Mouse (Mus musculus): ENCODE measurements at regions not wholly inside any gene's neighbourhood (a gene's known extent, or its start where the extent isn't known, plus 50 kb on each side); places are given as distances from the start of the nearest gene placed in this dataset.

- no peak for ATAC-seq (ENCODE audit: poor library complexity, severe bottlenecking)
These were observed 195.7 kb downstream of the Rgs3 start for GRCm38 (mm10) chr4:62755237-62755900.

DNA sequence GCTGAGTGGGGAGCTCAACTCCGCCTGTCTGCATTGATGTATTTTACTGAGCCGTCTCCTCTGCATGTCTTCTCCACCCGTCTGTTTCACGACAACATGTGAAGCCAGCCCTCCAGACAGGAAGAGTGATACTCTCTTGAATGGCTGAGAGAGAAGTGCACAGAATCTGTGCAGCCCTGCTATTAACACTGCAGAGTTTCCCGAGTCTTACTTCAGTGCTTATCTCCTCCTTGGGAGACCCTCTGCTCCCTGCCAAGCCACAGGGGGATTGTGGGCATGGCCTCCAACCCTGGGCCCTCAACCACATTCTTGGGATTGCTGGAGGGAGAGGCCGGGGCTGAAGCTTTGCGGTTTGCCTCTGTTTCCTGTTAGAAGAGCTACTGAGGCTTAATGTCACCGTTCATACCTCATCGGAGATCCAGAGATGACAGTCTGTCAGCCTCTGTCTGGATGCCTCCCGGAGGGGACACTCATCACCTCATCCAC is 197.1 kb downstream of the Rgs3 start:
- peak; percentile 42 for ATAC-seq (ENCODE audit: poor library complexity, severe bottlenecking)

- no peak for ATAC-seq (ENCODE audit: poor library complexity, severe bottlenecking)
These were observed 201.3 kb downstream of the Rgs3 start for GRCm38 (mm10) chr4:62760748-62761604.

DNA sequence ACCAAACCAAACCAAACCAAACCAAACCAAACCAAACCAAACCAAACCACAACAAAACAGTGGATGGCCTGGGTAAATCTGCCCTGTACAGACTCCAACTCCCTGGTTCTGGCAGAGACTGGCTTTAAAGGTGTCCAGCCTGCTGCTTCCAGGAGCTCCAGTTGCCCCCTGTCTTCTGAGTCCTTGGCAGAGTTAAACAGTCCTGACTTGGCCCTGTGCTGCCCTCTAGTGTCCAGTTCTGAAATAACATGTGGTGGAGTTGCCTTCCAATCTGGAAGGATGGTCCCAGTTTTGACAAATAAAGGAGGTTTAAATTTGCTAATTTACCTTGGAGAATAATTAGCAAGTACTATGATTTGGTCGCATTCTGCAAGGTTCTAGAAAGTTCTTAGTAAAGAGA is 202.0 kb downstream of the Rgs3 start:
- ATAC-seq (ENCODE audit: poor library complexity, severe bottlenecking), result peak; percentile 73

DNA sequence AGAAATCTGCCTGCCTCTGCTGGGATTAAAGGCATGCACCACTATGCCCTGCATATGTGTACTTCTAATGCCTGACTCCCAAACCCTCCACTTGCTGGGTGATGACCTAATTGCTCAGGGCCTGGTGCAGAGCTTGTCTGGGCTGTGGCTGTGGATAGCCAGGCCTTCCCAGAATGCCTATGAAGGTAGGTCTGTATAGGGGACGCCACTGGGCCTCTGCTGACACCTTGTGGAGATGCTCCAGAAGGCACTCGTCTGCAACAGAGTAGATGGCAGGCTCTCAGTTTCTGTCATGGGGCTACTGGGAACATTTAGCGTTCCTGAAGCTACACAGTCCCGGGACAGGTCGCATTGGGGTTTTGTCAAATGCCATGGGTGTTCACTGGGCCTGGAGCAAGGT is 201.4 kb upstream of the Zfp618 start:
- peak; percentile 86 for ATAC-seq (ENCODE audit: poor library complexity, severe bottlenecking)

DNA sequence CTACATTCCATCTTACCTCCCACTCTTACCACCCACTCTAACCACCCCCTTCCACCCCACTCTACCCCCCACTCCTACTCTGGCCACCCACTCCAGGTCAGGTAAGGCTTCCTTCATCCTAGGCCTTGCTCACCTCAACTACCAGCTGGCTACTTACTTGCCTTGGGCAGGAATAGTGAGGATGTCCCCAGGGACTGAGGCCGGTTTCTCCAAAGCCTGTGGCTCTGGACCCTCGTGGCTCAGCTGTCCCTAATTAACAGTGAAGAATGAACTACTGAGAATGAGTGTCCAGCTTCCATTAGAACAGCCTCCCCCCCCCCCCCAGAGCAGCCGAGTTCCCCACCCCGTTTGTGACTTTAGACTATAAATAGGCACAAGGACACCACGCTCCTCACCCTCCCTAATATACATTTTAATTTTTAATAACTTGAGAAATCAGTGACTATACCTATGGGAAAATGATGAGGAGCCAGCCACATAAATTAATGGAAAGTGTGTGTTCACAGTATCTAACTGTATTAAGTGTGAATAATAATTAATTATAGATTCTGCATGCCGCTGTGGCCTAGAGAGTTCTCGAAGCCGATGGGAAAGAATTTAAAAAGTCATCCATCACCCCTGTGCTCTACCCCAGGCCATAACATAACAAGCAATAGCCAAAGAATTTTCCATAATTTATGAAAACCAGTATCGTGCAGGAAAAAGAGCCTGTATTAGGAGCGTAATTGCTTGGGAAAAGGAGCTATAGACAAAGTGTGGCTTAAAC is 195.7 kb upstream of the Zfp618 start:
- no peak for ATAC-seq (ENCODE audit: poor library complexity, severe bottlenecking)

DNA sequence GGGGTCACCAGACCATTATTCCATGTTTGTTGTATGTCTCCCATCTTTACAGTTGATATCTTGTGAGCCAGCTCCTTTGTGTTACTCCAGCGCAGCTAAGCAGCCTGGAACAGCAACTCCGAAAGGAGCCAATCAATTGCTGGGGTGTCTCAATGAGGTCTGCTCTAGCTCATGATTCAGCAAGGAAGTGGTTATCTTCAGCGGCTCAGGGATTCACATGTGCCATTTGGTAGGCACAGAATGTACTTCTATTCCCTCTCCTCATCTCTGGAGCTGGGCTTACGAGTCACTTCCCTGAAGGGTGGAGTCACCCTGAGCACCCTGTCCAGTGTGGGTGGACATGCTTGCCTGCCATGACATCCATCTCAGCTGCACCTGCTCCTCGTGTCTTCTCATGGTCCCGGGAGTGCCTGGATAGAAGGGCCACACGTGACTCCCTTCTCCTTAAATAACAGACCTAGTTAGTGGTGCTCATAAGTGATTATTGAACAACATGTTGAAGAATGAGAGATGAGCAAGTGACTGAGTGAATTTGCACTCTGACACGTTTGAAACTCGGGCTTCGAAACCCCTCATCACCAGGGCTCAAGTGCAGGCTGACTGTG is 190.3 kb upstream of the Zfp618 start:
- no peak for ATAC-seq (ENCODE audit: poor library complexity, severe bottlenecking)

DNA sequence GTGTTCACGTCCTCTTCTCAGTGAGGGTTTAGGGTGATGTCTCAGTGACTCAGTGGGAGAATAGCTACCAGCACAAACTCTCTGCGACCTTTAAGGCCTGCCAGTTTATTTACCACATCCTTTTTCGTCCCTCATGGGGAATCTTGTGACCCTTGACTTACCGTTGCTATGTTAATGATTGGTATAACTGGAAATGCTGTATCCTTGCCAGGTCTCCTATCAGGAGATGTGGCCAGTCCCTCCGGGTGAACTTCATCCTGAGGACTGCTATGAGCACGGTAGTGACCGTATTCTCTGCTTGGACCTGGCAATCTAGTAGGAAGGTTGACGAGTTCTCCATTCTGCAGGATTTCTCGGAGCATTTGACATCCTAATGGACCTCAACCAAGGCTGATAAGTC is 188.5 kb upstream of the Zfp618 start:
- no peak for ATAC-seq (ENCODE audit: poor library complexity, severe bottlenecking)

DNA sequence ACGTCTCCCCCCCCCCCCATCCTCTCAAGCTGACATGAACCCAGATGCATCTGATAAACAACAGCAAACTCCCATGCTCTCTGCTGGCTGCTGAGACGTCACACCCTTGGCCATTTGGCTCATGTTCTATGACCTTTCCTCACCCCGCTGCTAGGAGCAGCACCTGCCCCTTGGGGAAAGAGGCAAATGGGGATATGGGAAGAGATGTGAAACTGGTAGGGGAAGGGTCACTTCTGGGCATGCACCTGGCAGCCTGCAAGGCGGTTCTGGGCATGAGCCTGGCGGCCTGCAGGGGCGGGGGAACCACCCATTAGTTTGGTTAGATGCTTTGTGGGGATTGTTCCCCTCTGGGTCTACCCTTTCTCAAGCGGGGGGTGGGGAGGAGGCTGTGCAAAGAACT is 187.9 kb upstream of the Zfp618 start:
- no peak for ATAC-seq (ENCODE audit: poor library complexity, severe bottlenecking)

DNA sequence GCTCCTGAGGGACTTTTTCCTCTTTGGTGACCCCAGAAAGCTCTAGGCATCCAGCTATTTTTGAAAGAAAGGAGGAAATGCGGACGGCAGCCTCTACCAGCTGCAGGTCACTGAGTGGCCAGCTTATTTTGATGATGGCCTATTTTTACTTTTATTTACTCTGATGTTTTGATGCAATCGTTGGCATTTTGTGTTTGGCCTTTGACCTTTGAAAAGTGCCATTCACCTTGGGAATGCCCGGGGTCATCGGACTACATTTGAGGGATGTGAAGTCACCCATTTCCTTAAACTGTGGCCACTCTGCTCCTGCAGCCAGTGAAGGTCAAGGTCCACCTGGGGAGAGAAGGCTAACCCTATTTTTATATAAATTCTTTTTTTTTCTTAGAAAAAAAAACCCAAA is 186.8 kb upstream of the Zfp618 start:
- no peak for ATAC-seq (ENCODE audit: poor library complexity, severe bottlenecking)

- ATAC-seq (ENCODE audit: poor library complexity, severe bottlenecking), result peak; percentile 79
These were observed 185.0 kb upstream of the Zfp618 start for GRCm38 (mm10) chr4:62780409-62780808.

DNA sequence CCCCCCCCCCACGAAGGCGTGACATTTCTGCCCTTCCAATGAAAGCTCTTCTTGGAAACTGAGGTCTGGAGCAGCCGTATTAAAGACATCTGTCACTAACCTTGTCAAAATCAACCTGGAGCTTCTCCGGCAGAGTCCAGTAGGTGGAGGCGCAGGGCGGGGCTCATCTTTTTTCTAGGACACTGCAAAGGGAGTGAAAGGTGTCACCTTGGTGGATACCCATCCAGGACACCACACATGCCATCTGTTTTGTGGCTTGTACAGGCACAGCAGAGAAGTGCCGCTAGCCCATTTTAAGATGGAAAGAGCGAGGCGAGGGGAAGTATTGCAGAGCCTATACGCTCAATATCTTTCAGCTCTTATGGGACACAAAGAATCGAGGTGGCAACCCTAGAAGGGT is 184.5 kb upstream of the Zfp618 start:
- ATAC-seq (ENCODE audit: poor library complexity, severe bottlenecking), result 0 out of 2 replicates have a peak, but pooled peaks have one; percentile 9

DNA sequence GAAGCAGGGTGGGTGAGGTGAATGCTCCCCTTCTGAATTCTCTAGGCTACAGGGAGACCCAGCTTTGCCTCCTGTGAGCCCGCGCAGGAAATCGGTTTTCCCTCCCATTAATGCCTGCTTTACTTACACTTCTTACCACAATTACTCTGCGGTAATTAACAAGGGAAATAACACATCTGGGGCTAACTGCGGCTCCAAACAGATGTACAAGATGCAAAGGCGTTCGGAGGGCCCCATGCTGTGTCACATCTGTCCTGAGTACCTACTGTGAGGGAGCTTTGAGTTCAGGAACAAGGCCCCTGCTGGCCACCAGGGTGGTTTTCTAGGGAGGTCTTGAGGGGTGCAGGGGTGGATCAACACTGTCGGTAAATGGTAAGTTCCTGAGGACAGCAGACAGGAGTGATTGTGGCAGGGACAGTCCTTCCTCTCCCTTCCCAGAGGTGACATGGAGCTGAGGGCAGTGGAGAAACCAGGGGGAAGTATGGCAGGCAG is 184.0 kb upstream of the Zfp618 start:
- no peak for ATAC-seq (ENCODE audit: poor library complexity, severe bottlenecking)

DNA sequence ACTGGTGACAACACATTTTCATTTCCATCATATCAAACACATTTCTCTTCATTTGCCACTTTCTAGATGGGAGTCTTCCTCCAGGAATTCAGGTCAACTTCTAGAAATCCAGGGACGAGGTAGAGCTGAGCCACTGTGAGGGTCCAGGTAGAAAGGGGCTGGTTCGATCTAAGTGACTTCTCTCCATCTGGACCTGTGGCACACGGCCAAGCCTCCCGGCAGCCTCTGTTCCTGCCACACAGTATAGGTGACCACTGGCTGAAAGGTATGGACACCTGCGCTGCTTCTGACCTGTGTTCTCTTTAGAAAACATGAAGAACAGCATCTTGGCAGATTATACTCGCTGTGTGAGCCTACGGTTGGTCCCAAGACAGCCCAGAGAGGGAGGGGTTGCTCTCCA is 179.7 kb upstream of the Zfp618 start:
- ATAC-seq (ENCODE audit: poor library complexity, severe bottlenecking), result no peak

GRCm38 (mm10) chr4:62789696-62790095 is 175.7 kb upstream of the Zfp618 start:
- no peak for ATAC-seq (ENCODE audit: poor library complexity, severe bottlenecking)

DNA sequence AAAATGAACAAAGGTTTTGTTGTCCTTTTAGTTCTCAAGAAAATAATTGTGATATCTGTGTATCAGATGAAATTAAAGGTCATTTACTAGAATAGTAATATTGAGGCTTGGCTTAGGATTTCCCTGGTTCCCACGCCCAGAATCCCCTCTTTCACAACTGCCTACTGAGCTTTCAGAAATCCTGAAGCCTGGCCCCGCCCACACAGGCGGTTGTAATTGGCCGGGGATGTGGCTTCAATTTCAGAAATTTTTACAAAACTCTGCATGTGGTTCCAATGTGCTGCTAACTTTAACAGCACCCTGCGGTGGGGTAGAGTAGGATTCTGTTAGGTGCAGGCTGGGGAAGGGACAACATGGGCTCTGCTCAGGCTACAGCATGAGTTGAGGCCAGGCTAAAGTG is 171.8 kb upstream of the Zfp618 start:
- no peak for ATAC-seq (ENCODE audit: poor library complexity, severe bottlenecking)

GRCm38 (mm10) chr4:62795538-62795937 is 169.8 kb upstream of the Zfp618 start:
- no peak for ATAC-seq (ENCODE audit: poor library complexity, severe bottlenecking)

DNA sequence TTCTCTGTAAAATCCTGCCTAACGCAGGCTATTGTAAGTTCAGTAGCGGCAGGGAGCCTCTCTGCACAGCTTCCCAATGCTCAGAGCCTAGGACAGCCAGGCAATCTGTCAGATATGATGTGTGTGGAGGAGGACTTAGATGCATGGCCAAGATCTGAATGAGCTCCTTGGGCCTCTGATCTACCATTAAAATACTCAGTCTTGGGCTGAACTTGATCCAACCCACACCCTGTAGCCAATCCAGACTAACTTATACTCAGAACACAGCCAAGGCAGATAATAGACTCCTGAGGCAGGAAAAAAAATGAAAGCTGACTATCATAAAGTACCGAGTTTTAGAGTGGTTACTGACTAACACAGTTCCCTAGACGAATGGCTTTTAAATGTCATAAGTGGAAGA is 165.4 kb upstream of the Zfp618 start:
- no peak for ATAC-seq (ENCODE audit: poor library complexity, severe bottlenecking)

DNA sequence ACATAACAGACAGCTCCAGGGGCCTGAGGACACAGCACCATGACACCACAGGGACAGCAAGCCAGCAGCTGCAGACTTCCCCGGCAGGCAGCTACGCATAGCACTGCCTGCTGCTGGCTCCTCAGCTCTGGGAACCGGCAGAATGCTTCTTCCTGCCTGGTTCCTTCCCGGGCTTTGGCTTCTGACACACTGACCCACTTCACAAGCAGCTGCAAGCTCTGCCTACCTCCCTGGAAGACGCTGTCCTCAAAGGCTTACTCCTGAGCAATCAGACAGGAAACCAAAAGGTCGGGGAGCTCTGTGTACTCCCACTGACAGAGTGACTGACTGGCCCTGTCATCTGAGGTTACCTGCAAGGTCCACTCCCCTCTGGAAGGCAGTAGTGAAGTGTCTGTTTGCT is 159.5 kb upstream of the Zfp618 start:
- ATAC-seq (ENCODE audit: poor library complexity, severe bottlenecking), result no peak

- ATAC-seq (ENCODE audit: poor library complexity, severe bottlenecking), result peak; percentile 75
These were observed 158.6 kb upstream of the Zfp618 start for GRCm38 (mm10) chr4:62806786-62807185.

Measured in megakaryocyte, adult 5-6 weeks (primary cell).